Mouse (Mus musculus) erythroid progenitor cell, adult 5-6 weeks (primary cell): ENCODE results near the gene Chrna5. TPM values are rescaled to one million over a fixed set of nuclear protein-coding genes. Genes with fewer than 3 reads are reported as not detected.

Source experiments
- ATAC-seq: replicated peaks from 2 replicates; pipeline ENCODE4 v1.8.0; 2016; ENCODE audit warnings: moderate number of reproducible peaks, mild to moderate bottlenecking, moderate TSS enrichment, inconsistent platforms; ENCODE audit not compliant: poor library complexity, low FRiP score, severe bottlenecking
- total RNA-seq, 2 experiments: library from RNA; stranded (forward) in 1 of 2; stranded (reverse) in 1 of 2; fragments of 150-400 nt in 1 of 2; fragments of 186-747, 209-891 nt in 1 of 2; gene quantifications; 2 replicates each; pipeline versions ENCODE4 v1.2.3 to v1.2.4; 2015 to 2017; ENCODE audit warnings: low replicate concordance in 2 of 2

Gene Chrna5
- total RNA-seq, 2 experiments from 2014 or later: not detected

GRCm38 (mm10) chr9:55010588-55011350 is 30.1 kb downstream of the Chrna5 start:
- ATAC-seq: no peak

- no peak for ATAC-seq
Observed at GRCm38 (mm10) chr9:55016926-55017325, 36.2 kb downstream of the Chrna5 start.

- ATAC-seq: no peak
Observed at GRCm38 (mm10) chr9:55023326-55023725, 42.6 kb downstream of the Chrna5 start.

- ATAC-seq: no peak
Observed at GRCm38 (mm10) chr9:55023902-55024583, 43.4 kb downstream of the Chrna5 start.

GRCm38 (mm10) chr9:55025534-55026274 is 45.0 kb downstream of the Chrna5 start:
- ATAC-seq: no peak

GRCm38 (mm10) chr9:55026275-55026663 is 45.6 kb downstream of the Chrna5 start, which contains the start of gene Chrna3:
Gene Chrna3 (minus strand): TSS chr9:55026562.
- no peak for ATAC-seq

- no peak for ATAC-seq
Observed at GRCm38 (mm10) chr9:55031435-55032167, 50.9 kb downstream of the Chrna5 start.

GRCm38 (mm10) chr9:55038948-55039347 is 58.3 kb downstream of the Chrna5 start:
- no peak for ATAC-seq

- ATAC-seq: no peak
Observed at GRCm38 (mm10) chr9:55039983-55040382, 59.3 kb downstream of the Chrna5 start.

GRCm38 (mm10) chr9:55041389-55041788 is 60.7 kb downstream of the Chrna5 start:
- ATAC-seq: no peak

GRCm38 (mm10) chr9:55043688-55044087 is 63.0 kb downstream of the Chrna5 start:
- no peak for ATAC-seq

GRCm38 (mm10) chr9:55045001-55045400 is 64.3 kb downstream of the Chrna5 start:
- no peak for ATAC-seq

GRCm38 (mm10) chr9:55046764-55047163 is 66.1 kb downstream of the Chrna5 start:
- no peak for ATAC-seq

GRCm38 (mm10) chr9:55048211-55048880 is 67.7 kb downstream of the Chrna5 start, which contains the start of gene Chrnb4:
Gene Chrnb4 (minus strand): TSS chr9:55048779.
- ATAC-seq: no peak

- no peak for ATAC-seq
Observed at GRCm38 (mm10) chr9:55055386-55055930, 74.8 kb downstream of the Chrna5 start.
